Mouse (Mus musculus) stomach, embryonic 15.5 days (tissue): ENCODE measurements around the gene Rps15. TPM values are rescaled to one million over a fixed set of nuclear protein-coding genes. Genes with fewer than 3 reads are reported as not detected.

Source experiments
- ATAC-seq: fragments of 200-750 bp; cut with Nextera tagmentation; 2 replicates; pipeline ENCODE4 v1.8.0; 2017; ENCODE audit warnings: low read depth, moderate number of reproducible peaks, moderate TSS enrichment; ENCODE audit not compliant: insufficient read depth, low FRiP score
- H3K27ac ChIP-seq: fragments of 300-500 bp; sonication (generic); 2 replicates; pipeline ENCODE4 v1.5.1; 2015; ENCODE audit warnings: mild to moderate bottlenecking, inconsistent platforms
- H3K27me3 ChIP-seq: fragments of 300-500 bp; sonication (generic); replicated peaks from 2 replicates; pipeline ENCODE4 v1.6.1; 2015; ENCODE audit warnings: inconsistent platforms
- H3K36me3 ChIP-seq: fragments of 300-500 bp; sonication (generic); 2 replicates; pipeline ENCODE4 v1.6.1; 2015; ENCODE audit warnings: inconsistent platforms
- H3K4me1 ChIP-seq: fragments of 300-500 bp; sonication (generic); 2 replicates; pipeline ENCODE4 v1.6.1; 2015; ENCODE audit warnings: inconsistent platforms
- H3K4me2 ChIP-seq: fragments of 300-500 bp; sonication (generic); 2 replicates; pipeline ENCODE4 v1.6.1; 2015; ENCODE audit warnings: mild to moderate bottlenecking, inconsistent platforms
- H3K4me3 ChIP-seq: fragments of 300-500 bp; sonication (generic); replicated peaks from 2 replicates; pipeline ENCODE4 v1.5.1; 2015; ENCODE audit warnings: inconsistent platforms
- H3K9ac ChIP-seq: fragments of 300-500 bp; sonication (generic); 2 replicates; pipeline ENCODE4 v1.6.1; 2015; ENCODE audit warnings: inconsistent platforms
- H3K9me3 ChIP-seq: fragments of 300-500 bp; sonication (generic); 2 replicates; pipeline ENCODE4 v1.6.1; 2016; ENCODE audit warnings: inconsistent platforms
- WGBS: fragments of 180-500 bp; shearing (Covaris S2); methylation state at CpG from one replicate; pipeline ENCODE4 v1.1.7; 2015; 5-methylcytosine and 5-hydroxymethylcytosine counted together
- polyA plus RNA-seq: library from polyadenylated mRNA; unstranded; fragments of >200 nt; fragmentation: Nextera tagmentation; extraction: Ambion mirVana; gene quantifications from 2 replicates; pipeline ENCODE4 v1.2.1, GENCODE M21; 2015

Gene Rps15
- polyA plus RNA-seq, 1 experiment from 2014 or later, result 948 TPM

GRCm38 (mm10) chr10:80281304-80281703 lies 10.9 kb upstream of the Rps15 start:
- H3K4me3 ChIP-seq, result no peak overlapping the region
- ATAC-seq, result no peak
- H3K9me3 ChIP-seq, result no peaks in the 10 kb centered on the region
- H3K9ac ChIP-seq, result no peak overlapping the region
- H3K4me1 ChIP-seq, result peaks cover 18% of the 10 kb centered on the region; the same call in 1 of the 2 replicates
- 71% methylated on average over 7 of the region's 7 CpGs for WGBS
- 0 out of 2 replicates have a peak overlapping the region, but pooled peaks have one; percentile 63 for H3K27ac ChIP-seq
- H3K4me2 ChIP-seq, result no peak overlapping the region
- no peaks in the 10 kb centered on the region for H3K27me3 ChIP-seq
- H3K36me3 ChIP-seq, result peaks cover 82% of the 10 kb centered on the region

DNA sequence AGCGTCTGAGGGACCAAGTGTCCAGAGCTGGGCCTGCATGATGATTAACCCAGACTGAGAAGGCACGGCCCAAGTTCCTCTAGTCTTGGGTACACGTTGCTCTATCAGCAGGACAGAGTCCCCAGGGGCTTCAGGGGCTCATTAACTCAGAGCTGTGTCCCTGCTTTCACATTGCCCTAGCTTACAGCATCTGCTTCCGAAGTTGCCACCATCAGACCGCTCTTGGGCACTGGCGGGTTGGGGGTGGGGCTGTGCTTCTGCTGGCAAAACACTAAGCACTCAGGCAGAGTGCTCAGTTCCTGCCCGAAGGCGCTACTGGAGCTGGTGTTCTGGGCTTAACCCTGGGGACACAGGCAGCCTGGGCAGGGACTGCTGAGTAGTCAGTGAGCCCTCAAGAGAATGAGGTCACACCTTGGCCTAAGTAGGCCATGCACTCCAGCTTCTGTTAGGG lies 10.3 kb upstream of the Rps15 start:
- H3K9ac ChIP-seq, result no peak overlapping the region
- 78% methylated on average over 8 of the region's 8 CpGs for WGBS
- peak; percentile 20; the same call in 1 of the 2 replicates for ATAC-seq

GRCm38 (mm10) chr10:80282481-80283441 lies 9.5 kb upstream of the Rps15 start:
- peak; percentile 61 for ATAC-seq

More for the DNA sequence above, 10.3 kb upstream of the Rps15 start:
- H3K4me1 ChIP-seq, result peaks cover 18% of the 10 kb centered on the region; the same call in 1 of the 2 replicates
- peak overlapping the region; percentile 63 for H3K27ac ChIP-seq
- no peak overlapping the region for H3K4me2 ChIP-seq
- H3K36me3 ChIP-seq, result peaks cover 83% of the 10 kb centered on the region
- no peaks in the 10 kb centered on the region for H3K9me3 ChIP-seq
- H3K4me3 ChIP-seq, result no peak overlapping the region
- no peaks in the 10 kb centered on the region for H3K27me3 ChIP-seq

DNA sequence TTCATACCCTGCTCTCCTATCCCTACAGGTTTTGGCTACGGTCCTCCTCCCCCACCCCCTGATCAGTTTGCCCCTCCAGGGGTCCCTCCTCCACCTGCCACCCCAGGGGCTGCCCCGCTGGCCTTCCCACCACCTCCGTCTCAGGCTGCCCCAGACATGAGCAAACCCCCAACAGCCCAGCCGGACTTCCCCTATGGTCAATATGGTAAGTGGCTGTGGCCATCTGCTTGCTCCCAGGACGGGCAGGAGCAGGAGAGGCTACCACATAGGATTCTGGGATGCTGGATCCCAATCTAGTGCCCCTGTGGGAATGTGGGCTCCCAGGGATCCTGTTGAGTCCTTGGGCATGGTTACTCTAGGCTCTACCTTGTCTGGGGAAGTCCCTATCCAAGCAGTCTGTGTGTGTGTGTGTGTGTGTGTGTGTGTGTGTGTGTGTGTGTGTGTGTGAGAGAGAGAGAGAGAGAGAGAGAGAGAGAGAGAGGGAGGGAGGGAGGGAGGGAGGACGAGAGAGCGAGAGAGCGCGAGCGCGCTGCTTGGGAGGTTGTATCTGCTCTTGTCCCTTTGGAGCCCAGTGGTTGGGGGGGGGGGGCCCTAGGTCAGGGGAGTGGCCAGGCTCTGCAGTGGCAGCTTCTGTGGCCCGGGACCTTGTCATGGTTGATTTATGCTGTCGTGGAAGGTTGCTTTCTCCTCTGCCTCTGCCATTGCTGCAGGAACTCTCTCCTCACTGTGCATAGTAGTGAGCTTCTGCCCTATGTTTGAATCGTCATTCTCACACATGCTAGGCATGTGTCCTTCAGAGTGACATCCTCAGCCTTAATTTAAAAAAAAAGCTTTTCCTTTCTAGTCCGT lies 6.8 kb upstream of the Rps15 start:
- H3K4me1 ChIP-seq, result peaks cover 18% of the 10 kb centered on the region; the same call in 1 of the 2 replicates
- peaks cover 63% of the 10 kb centered on the region for H3K36me3 ChIP-seq
- 63% methylated on average over 9 of the region's 15 CpGs for WGBS
- H3K4me3 ChIP-seq, result no peak overlapping the region
- no peak overlapping the region for H3K9ac ChIP-seq
- H3K27ac ChIP-seq, result no peak overlapping the region
- ATAC-seq, result no peak
- H3K9me3 ChIP-seq, result no peaks in the 10 kb centered on the region
- H3K4me2 ChIP-seq, result no peak overlapping the region
- no peaks in the 10 kb centered on the region for H3K27me3 ChIP-seq

More at GRCm38 (mm10) chr10:80282481-80283441, 9.5 kb upstream of the Rps15 start:
- Histone ChIP-seq H3K36me3 (peaks cover 79% of the 10 kb centered on the region), H3K9me3 (no peaks in the 10 kb centered on the region), H3K9ac (no peak overlapping the region), H3K4me3 (no peak overlapping the region), H3K4me2 (no peak overlapping the region), H3K27ac (peak overlapping the region; percentile 63; the same call in 1 of the 2 replicates), H3K27me3 (no peaks in the 10 kb centered on the region), H3K4me1 (peaks cover 18% of the 10 kb centered on the region; the same call in 1 of the 2 replicates)
- 73% methylated on average over 19 of the region's 20 CpGs for WGBS

- Histone ChIP-seq H3K4me1 (0 out of 2 replicates have a peak, but pooled peaks cover 8% of the 10 kb centered on the region), H3K9me3 (no peaks in the 10 kb centered on the region), H3K4me2 (no peak overlapping the region), H3K9ac (no peak overlapping the region), H3K36me3 (peaks cover 43% of the 10 kb centered on the region), H3K27ac (no peak overlapping the region), H3K4me3 (no peak overlapping the region), H3K27me3 (no peaks in the 10 kb centered on the region)
- no peak for ATAC-seq
- 83% methylated on average over 12 of the region's 12 CpGs for WGBS
Measured at GRCm38 (mm10) chr10:80288097-80288496, 4.2 kb upstream of the Rps15 start.

DNA sequence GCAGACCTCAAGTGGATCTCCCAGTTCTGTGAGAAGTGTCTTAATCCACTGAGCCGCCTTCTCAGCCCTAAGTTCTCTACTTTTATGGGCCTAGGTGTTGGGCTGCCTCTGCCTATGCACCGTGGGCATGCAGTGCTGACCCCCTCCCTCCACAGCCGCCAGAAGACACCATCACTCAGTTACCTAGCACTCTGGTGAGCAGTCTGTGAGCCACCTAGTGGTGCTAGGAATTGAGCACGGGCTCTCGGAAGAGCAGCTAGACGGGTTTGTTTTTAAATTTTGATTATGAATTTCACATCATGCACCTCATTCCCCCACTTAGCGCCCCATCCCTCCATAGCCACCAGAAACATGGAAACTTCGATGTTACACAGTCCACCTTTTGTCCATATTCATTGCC lies 3.6 kb upstream of the Rps15 start:
- H3K36me3 ChIP-seq, result peaks cover 38% of the 10 kb centered on the region
- H3K4me1 ChIP-seq, result peaks cover 11% of the 10 kb centered on the region
- no peak overlapping the region for H3K4me3 ChIP-seq
- H3K27me3 ChIP-seq, result no peaks in the 10 kb centered on the region
- no peak overlapping the region for H3K9ac ChIP-seq
- H3K9me3 ChIP-seq, result no peaks in the 10 kb centered on the region
- no peak for ATAC-seq
- 72% methylated on average over 8 of the region's 8 CpGs for WGBS
- no peak overlapping the region for H3K4me2 ChIP-seq
- H3K27ac ChIP-seq, result no peak overlapping the region

GRCm38 (mm10) chr10:80293325-80293724 lies 1.1 kb downstream of the Rps15 start:
- H3K27ac ChIP-seq, result peak overlapping the region; percentile 89; the same call in 1 of the 2 replicates
- no peak for ATAC-seq
- WGBS, result 24% methylated on average over 14 of the region's 14 CpGs

DNA sequence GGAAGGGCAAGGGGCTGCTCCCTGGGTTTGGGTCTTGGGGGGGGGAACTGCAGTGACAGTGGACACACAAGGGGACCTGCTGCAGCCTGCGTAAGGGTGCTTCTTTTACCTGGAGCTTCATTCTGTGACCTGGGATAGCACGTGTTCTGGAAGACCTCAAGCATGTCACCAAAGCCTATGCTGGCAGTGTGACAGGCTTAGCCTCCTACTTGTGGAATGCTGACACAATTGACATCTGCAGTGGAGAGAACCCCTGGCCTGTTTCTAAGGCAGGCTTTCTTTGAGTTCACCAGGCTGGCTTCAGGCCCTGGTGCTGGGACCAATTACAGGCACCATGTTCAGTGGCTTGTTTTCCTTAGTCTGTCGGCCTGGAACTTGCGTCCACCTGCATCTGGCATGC lies 2.1 kb downstream of the Rps15 start:
- Histone ChIP-seq H3K9ac (no peak overlapping the region), H3K9me3 (no peaks in the 10 kb centered on the region), H3K4me1 (peaks cover 22% of the 10 kb centered on the region), H3K27me3 (peaks cover 20% of the 10 kb centered on the region), H3K36me3 (peaks cover 10% of the 10 kb centered on the region), H3K27ac (no peak overlapping the region), H3K4me2 (no peak overlapping the region; the same call in 1 of the 2 replicates), H3K4me3 (peak overlapping the region; percentile 88; the same call in 1 of the 2 replicates)
- 81% methylated on average over 4 of the region's 4 CpGs for WGBS
- no peak for ATAC-seq

More at GRCm38 (mm10) chr10:80293325-80293724, 1.1 kb downstream of the Rps15 start:
- H3K9me3 ChIP-seq, result no peaks in the 10 kb centered on the region
- H3K4me3 ChIP-seq, result peak overlapping the region; percentile 88
- peaks cover 10% of the 10 kb centered on the region for H3K27me3 ChIP-seq
- peaks cover 13% of the 10 kb centered on the region for H3K36me3 ChIP-seq
- peak overlapping the region; percentile 69 for H3K4me2 ChIP-seq
- H3K4me1 ChIP-seq, result peaks cover 22% of the 10 kb centered on the region
- H3K9ac ChIP-seq, result peak overlapping the region; percentile 98

- no peak overlapping the region for H3K9ac ChIP-seq
- H3K4me1 ChIP-seq, result peaks cover 22% of the 10 kb centered on the region
- peaks cover 10% of the 10 kb centered on the region for H3K36me3 ChIP-seq
- H3K27me3 ChIP-seq, result peaks cover 25% of the 10 kb centered on the region
- H3K9me3 ChIP-seq, result no peaks in the 10 kb centered on the region
- ATAC-seq, result no peak
- 44% methylated on average over 7 of the region's 7 CpGs for WGBS
- H3K4me3 ChIP-seq, result no peak overlapping the region
- no peak overlapping the region for H3K4me2 ChIP-seq
- no peak overlapping the region for H3K27ac ChIP-seq
Measured at GRCm38 (mm10) chr10:80294788-80295303, 2.6 kb downstream of the Rps15 start.

GRCm38 (mm10) chr10:80295618-80296425 lies 3.6 kb downstream of the Rps15 start, which contains the start of gene Apc2:
Gene Apc2, plus strand, starts transcription at chr10:80295977.
- Histone ChIP-seq H3K4me1 (peaks cover 22% of the 10 kb centered on the region), H3K27me3 (peaks cover 35% of the 10 kb centered on the region), H3K27ac (0 out of 2 replicates have a peak within 1 kb of the TSS, but pooled peaks have one; percentile 51), H3K9ac (peak within 1 kb of the TSS; percentile 19; the same call in 1 of the 2 replicates), H3K4me2 (peak within 1 kb of the TSS; percentile 70), H3K36me3 (peaks cover 10% of the 10 kb centered on the region), H3K9me3 (no peaks in the 10 kb centered on the region), H3K4me3 (peak within 1 kb of the TSS; percentile 40)
- peak; percentile 50 for ATAC-seq
- WGBS, result 1% methylated on average over 26 of the region's 26 CpGs
